Mouse (Mus musculus) cerebellum, adult 2 months (tissue): ENCODE data around the gene Aldh3a2.

ENCODE experiments used
- CTCF ChIP-seq: fragments of 200-500 bp; IDR thresholded peaks from 2 replicates; pipeline ENCODE4 v1.5.1; 2011; ENCODE audit warnings: low read depth, mild to moderate bottlenecking, control low read depth, low read length, moderate library complexity, borderline replicate concordance; ENCODE audit not compliant: insufficient read depth
- POLR2A ChIP-seq: fragments of 200-500 bp; IDR thresholded peaks from 2 replicates; pipeline ENCODE4 v1.6.1; 2011; ENCODE audit warnings: low read length, control low read depth, borderline replicate concordance; ENCODE audit not compliant: insufficient read depth

DNA sequence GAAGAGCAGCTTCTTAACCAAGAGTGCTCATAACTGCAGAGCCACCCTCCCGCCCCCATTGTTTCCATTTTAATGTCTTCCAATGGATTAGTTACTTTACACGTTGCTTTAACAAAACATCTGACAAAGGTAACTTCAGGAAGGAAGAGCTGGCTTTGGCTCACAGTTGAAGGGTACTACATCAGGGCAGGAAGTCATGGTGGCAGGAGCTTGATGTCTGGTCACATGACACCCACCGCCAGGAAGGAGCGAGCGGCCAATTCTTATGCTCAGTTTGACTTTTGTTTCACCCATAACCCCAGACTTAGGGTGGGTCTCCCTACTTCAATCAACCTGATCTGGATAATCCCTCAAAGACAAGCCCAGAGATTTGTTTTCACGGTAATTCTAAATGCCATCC is 8.2 kb downstream of the Aldh3a2 start:
- no peak for TF ChIP-seq CTCF
- TF ChIP-seq POLR2A = no peak
